Mouse (Mus musculus) neural tube, embryonic 15.5 days (tissue): ENCODE data around the gene Mrpl54. TPM values are rescaled to one million over a fixed set of nuclear protein-coding genes. Genes with fewer than 3 reads are reported as not detected.
A peak's percentile ranks its signal among the peaks of the same experiment; 100 is the strongest.

Experiments
- ATAC-seq: fragments of 200-750 bp; cut with Nextera tagmentation; 2 replicates; pipeline ENCODE4 v1.8.0; 2017; ENCODE audit warnings: mild to moderate bottlenecking, moderate TSS enrichment, moderate library complexity; ENCODE audit not compliant: low FRiP score
- H3K27ac ChIP-seq: fragments of 300-500 bp; sonication (generic); replicated peaks from 2 replicates; pipeline ENCODE4 v1.5.1; 2015; ENCODE audit warnings: mild to moderate bottlenecking, inconsistent platforms
- H3K27me3 ChIP-seq: fragments of 300-500 bp; sonication (generic); replicated peaks from 2 replicates; pipeline ENCODE4 v1.6.1; 2015; ENCODE audit warnings: inconsistent platforms
- H3K36me3 ChIP-seq: fragments of 300-500 bp; sonication (generic); 2 replicates; pipeline ENCODE4 v1.6.1; 2015; ENCODE audit warnings: inconsistent platforms
- H3K4me1 ChIP-seq: fragments of 300-500 bp; sonication (generic); 2 replicates; pipeline ENCODE4 v1.6.1; 2015; ENCODE audit warnings: inconsistent platforms
- H3K4me2 ChIP-seq: fragments of 300-500 bp; sonication (generic); 2 replicates; pipeline ENCODE4 v1.6.1; 2015; ENCODE audit warnings: inconsistent platforms, mild to moderate bottlenecking, moderate library complexity
- H3K4me3 ChIP-seq: fragments of 300-500 bp; sonication (generic); replicated peaks from 2 replicates; pipeline ENCODE4 v1.5.1; 2015; ENCODE audit warnings: mild to moderate bottlenecking, inconsistent platforms
- H3K9ac ChIP-seq: fragments of 300-500 bp; sonication (generic); replicated peaks from 2 replicates; pipeline ENCODE4 v1.6.1; 2015; ENCODE audit warnings: mild to moderate bottlenecking, inconsistent platforms
- H3K9me3 ChIP-seq: fragments of 300-500 bp; sonication (generic); replicated peaks from 2 replicates; pipeline ENCODE4 v1.6.1; 2016; ENCODE audit warnings: inconsistent platforms
- WGBS: fragments of 180-500 bp; shearing (Covaris S2); methylation state at CpG from one replicate; pipeline ENCODE4 v1.1.7; 2015; ENCODE audit warnings: mixed read lengths; 5-methylcytosine and 5-hydroxymethylcytosine counted together
- polyA plus RNA-seq: library from polyadenylated mRNA; unstranded; fragments of >200 nt; fragmentation: Nextera tagmentation; extraction: Ambion mirVana; gene quantifications from 2 replicates; pipeline ENCODE4 v1.2.1, GENCODE M21; 2015

Mrpl54 gene
- polyA plus RNA-seq, 1 experiment from 2014 or later, result 155 TPM

- Histone ChIP-seq H3K4me1 (peaks cover 51% of the 10 kb centered on the region), H3K9me3 (no peaks in the 10 kb centered on the region), H3K9ac (peak within 1 kb of the TSS; percentile 91), H3K4me3 (peak within 1 kb of the TSS; percentile 90), H3K27ac (peak within 1 kb of the TSS; percentile 88), H3K4me2 (peak within 1 kb of the TSS; percentile 95), H3K27me3 (peaks cover 27% of the 10 kb centered on the region), H3K36me3 (no peaks in the 10 kb centered on the region)
- WGBS, result under 1% methylated on average over 80 of the region's 80 CpGs
- peak; percentile 94 for ATAC-seq
Observed at GRCm38 (mm10) chr10:81292554-81293333, 26.0 kb upstream of the Mrpl54 start, which contains the start of gene Pip5k1c. TSS of gene Pip5k1c (plus strand) at chr10:81292963.

GRCm38 (mm10) chr10:81291511-81292104 lies 24.9 kb upstream of the Mrpl54 start, which contains the start of gene Tjp3:
TSS of gene Tjp3 (minus strand) at chr10:81291581.
- Histone ChIP-seq H3K4me3 (peak within 1 kb of the TSS; percentile 90), H3K36me3 (no peaks in the 10 kb centered on the region), H3K27ac (0 out of 2 replicates have a peak within 1 kb of the TSS, but pooled peaks have one; percentile 4), H3K27me3 (peaks cover 30% of the 10 kb centered on the region), H3K4me1 (peaks cover 46% of the 10 kb centered on the region), H3K9ac (no peak within 1 kb of the TSS), H3K9me3 (no peaks in the 10 kb centered on the region), H3K4me2 (peak within 1 kb of the TSS; percentile 95)
- ATAC-seq, result no peak
- 80% methylated on average over 9 of the region's 9 CpGs for WGBS

- ATAC-seq, result no peak
- H3K4me1 ChIP-seq, result peaks cover 45% of the 10 kb centered on the region
- WGBS, result 12% methylated on average over 24 of the region's 24 CpGs
- H3K4me3 ChIP-seq, result no peak overlapping the region
- no peak overlapping the region for H3K9ac ChIP-seq
- H3K27me3 ChIP-seq, result peaks cover 30% of the 10 kb centered on the region
- H3K9me3 ChIP-seq, result no peaks in the 10 kb centered on the region
- no peak overlapping the region for H3K27ac ChIP-seq
- H3K4me2 ChIP-seq, result peak overlapping the region; percentile 24; the same call in 1 of the 2 replicates
- no peaks in the 10 kb centered on the region for H3K36me3 ChIP-seq
Observed at GRCm38 (mm10) chr10:81290698-81291460, 24.1 kb upstream of the Mrpl54 start.

DNA sequence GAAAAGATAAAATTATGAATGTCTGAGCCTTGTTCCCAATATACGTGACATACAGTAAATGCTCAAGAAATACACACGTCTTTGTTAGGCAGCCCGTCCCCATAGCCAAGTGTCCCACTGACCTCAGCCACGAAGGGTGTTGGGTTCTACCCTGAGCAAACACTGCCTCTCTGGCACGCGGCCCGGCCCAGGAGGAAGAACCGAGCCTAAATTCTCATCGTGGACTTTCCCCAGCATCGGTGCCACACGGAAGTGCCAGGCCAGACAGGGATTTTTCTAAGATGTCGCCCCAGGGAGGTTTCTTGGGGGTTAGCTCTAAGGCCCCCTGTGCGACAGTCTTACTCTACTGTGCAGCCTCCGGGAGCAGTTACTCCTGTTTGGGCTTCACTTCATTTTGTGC lies 23.1 kb upstream of the Mrpl54 start:
- WGBS, result 58% methylated on average over 14 of the region's 14 CpGs
- H3K36me3 ChIP-seq, result no peaks in the 10 kb centered on the region
- no peak for ATAC-seq
- H3K27me3 ChIP-seq, result peaks cover 38% of the 10 kb centered on the region
- H3K4me1 ChIP-seq, result peaks cover 44% of the 10 kb centered on the region
- H3K9me3 ChIP-seq, result no peaks in the 10 kb centered on the region
- H3K4me2 ChIP-seq, result no peak overlapping the region
- H3K4me3 ChIP-seq, result no peak overlapping the region
- H3K9ac ChIP-seq, result no peak overlapping the region
- H3K27ac ChIP-seq, result no peak overlapping the region

DNA sequence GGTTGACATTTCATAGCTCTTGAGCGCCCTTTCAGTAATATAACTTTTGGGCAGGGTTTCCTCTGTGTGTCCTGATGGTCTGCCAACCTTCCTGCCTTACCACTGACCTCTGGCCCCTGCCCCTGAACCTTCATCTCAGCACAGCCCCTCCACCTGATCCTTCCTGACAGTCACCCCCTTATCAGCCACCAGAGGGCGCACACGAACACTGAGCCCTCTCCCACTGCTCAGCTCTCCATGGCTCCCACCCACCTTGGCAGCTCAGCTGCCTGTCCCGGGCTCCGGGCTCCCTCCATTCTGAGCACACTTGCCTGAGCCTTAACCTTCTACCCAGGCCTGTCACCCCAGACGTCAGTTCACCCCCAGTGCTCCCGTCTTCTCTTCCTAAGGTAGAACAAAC lies 22.5 kb upstream of the Mrpl54 start:
- Histone ChIP-seq H3K27ac (no peak overlapping the region), H3K4me3 (no peak overlapping the region), H3K4me1 (peaks cover 39% of the 10 kb centered on the region), H3K4me2 (no peak overlapping the region), H3K9me3 (no peaks in the 10 kb centered on the region), H3K36me3 (no peaks in the 10 kb centered on the region), H3K9ac (no peak overlapping the region), H3K27me3 (peaks cover 43% of the 10 kb centered on the region)
- ATAC-seq, result no peak
- 6% methylated on average over 7 of the region's 7 CpGs for WGBS

DNA sequence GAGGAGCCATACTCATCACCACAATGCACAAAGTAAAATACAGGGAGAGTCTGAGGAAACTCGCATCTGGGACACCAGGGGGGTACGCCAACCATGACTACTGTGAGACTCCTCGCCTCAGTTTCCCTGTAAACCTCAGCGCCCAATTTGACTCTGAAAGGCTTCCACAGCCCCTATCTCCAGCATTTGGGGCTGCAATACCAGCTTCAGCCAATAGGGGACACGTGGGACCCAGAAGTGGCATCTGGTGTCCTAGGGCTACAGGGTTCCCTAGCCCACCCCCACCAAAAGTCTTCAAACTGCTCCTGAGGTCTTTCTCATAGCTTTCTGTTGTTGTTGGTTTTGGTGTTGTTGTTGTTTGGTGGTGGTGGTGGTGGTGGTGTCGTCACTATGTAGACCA lies 21.9 kb upstream of the Mrpl54 start:
- Histone ChIP-seq H3K9ac (no peak overlapping the region), H3K4me1 (peaks cover 33% of the 10 kb centered on the region), H3K27ac (no peak overlapping the region), H3K36me3 (no peaks in the 10 kb centered on the region), H3K27me3 (peaks cover 50% of the 10 kb centered on the region), H3K4me3 (no peak overlapping the region), H3K4me2 (no peak overlapping the region), H3K9me3 (no peaks in the 10 kb centered on the region)
- no peak for ATAC-seq
- 38% methylated on average over 6 of the region's 6 CpGs for WGBS

GRCm38 (mm10) chr10:81287513-81288157 lies 20.9 kb upstream of the Mrpl54 start:
- Histone ChIP-seq H3K4me1 (peaks cover 31% of the 10 kb centered on the region), H3K36me3 (no peaks in the 10 kb centered on the region), H3K9me3 (no peaks in the 10 kb centered on the region), H3K4me2 (no peak overlapping the region), H3K27me3 (peaks cover 57% of the 10 kb centered on the region), H3K9ac (no peak overlapping the region), H3K27ac (no peak overlapping the region), H3K4me3 (no peak overlapping the region)
- ATAC-seq, result no peak
- 72% methylated on average over 8 of the region's 8 CpGs for WGBS

GRCm38 (mm10) chr10:81286586-81286985 lies 19.9 kb upstream of the Mrpl54 start:
- Histone ChIP-seq H3K27ac (no peak overlapping the region), H3K36me3 (no peaks in the 10 kb centered on the region), H3K4me3 (no peak overlapping the region), H3K9ac (no peak overlapping the region), H3K4me1 (peaks cover 31% of the 10 kb centered on the region), H3K27me3 (peaks cover 57% of the 10 kb centered on the region), H3K9me3 (no peaks in the 10 kb centered on the region), H3K4me2 (no peak overlapping the region)
- no peak for ATAC-seq
- 53% methylated on average over 6 of the region's 6 CpGs for WGBS

DNA sequence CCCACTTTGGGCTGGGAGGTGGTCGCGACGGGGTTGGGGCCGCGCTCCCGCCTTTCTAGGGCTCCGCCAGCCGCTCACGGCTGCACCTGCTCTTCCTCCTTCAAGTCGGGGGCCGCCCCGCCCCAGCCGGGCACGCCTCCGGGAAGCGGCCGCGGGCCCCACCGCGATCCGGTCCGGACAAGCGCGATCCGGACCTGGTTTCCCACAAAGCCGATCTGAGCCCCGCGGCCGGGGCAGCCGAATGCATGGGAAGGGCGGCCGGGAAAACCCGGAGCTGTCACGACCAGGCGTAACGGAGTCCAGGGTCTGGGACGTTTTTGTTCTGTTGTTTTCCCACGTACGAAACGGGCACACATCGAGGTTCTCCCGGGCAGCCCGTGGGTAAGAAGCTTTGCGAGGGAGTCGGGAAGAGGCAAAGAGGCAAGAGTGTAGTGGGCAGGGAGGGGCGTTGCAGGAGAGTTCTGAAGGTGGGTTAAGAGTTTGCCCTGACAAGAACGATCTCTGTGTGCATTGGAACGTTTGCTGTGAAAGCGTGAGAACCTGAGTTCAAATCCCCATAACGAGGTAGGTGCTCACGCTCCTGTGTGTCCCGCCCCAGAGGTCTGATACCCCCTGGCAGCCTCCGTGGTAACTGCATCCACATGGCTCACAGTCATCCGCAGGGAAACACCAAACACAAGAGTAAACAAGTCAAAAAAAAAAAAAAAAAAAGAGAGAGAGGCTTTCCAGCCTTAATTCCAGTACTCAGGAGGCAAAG lies 19.1 kb upstream of the Mrpl54 start:
- Histone ChIP-seq H3K27ac (no peak overlapping the region), H3K4me2 (peak overlapping the region; percentile 94), H3K9me3 (no peaks in the 10 kb centered on the region), H3K27me3 (peaks cover 51% of the 10 kb centered on the region), H3K4me3 (peak overlapping the region; percentile 51), H3K4me1 (peaks cover 27% of the 10 kb centered on the region), H3K9ac (peak overlapping the region; percentile 55), H3K36me3 (no peaks in the 10 kb centered on the region)
- WGBS, result 3% methylated on average over 54 of the region's 54 CpGs
- ATAC-seq, result peak; percentile 67

DNA sequence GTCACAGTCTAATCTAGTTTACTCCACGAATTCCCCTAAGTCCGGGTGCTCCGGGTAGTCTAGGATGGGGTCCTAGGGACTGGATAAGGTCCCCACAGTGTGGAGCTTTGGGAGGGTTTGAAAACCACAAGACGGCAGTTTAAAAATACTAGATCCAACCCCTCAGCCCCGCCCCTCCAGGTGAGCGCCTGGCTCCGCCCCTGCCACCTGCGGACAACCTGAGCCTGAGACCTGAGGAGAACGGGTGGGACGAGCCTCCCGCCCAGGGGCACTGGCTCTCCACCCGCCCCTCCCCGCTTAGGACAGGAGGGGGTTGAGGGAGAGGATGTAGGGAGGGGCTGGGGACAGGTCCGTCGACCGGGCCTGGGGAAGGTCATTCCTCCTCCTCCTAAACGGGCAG lies 18.0 kb upstream of the Mrpl54 start:
- Histone ChIP-seq H3K27me3 (peaks cover 44% of the 10 kb centered on the region), H3K27ac (no peak overlapping the region), H3K36me3 (no peaks in the 10 kb centered on the region), H3K4me1 (peaks cover 16% of the 10 kb centered on the region), H3K4me3 (peak overlapping the region; percentile 51; the same call in 1 of the 2 replicates), H3K9me3 (no peaks in the 10 kb centered on the region), H3K9ac (no peak overlapping the region), H3K4me2 (peak overlapping the region; percentile 94; the same call in 1 of the 2 replicates)
- no peak for ATAC-seq
- WGBS, result 17% methylated on average over 17 of the region's 17 CpGs

- Histone ChIP-seq H3K9ac (no peak overlapping the region), H3K27ac (no peak overlapping the region), H3K4me2 (no peak overlapping the region), H3K9me3 (no peaks in the 10 kb centered on the region), H3K36me3 (no peaks in the 10 kb centered on the region), H3K4me3 (no peak overlapping the region), H3K27me3 (peaks cover 41% of the 10 kb centered on the region), H3K4me1 (peaks cover 13% of the 10 kb centered on the region)
- 47% methylated on average over 6 of the region's 6 CpGs for WGBS
- no peak for ATAC-seq
Observed at GRCm38 (mm10) chr10:81284189-81284588, 17.5 kb upstream of the Mrpl54 start.
